Mouse (Mus musculus): ENCODE measurements around the gene Set. TPM values are rescaled to one million over a fixed set of nuclear protein-coding genes. Genes with fewer than 3 reads are reported as not detected.

Gene Set
- polyA plus RNA-seq (2015; fragmentation: Nextera tagmentation; extraction: Ambion mirVana), result 338 and 355 TPM in 2 replicates

DNA sequence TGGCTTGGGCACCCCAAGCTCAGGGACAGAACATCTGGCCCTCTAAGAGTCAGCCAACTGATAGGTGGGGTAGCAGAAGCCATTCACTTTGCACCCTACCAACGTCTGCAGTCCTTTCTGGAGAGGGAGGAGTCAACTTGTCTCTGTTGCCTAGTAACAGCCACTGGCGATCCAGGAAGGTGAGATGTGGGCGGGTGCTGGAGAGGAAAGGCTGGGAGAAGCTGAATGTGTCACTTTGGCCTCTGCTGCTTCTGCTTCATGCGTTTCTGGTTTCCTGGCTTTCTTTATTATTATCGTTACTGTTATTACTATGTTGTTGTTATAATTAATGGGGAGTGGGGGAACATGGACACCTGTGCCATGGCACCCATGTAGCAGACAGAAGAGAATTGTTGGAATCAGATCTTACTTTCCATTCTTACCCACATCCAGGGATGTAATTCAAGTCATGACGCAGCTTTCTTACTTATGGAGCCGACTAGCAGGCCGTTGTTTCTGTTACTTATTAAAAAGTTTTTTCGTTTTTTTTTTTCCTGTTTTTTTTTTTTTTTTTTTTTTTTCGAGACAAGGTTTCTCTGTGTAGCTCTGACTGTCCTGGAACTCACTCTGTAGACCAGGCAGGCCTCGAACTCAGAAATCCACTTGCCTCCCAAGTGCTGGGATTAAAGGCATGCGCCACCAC is at the start of gene Set:
Set (plus strand) TSS at position 156 of the 682 bp plus-strand sequence.
- H3K4me2 ChIP-seq, result no peak within 1 kb of the TSS
- no peak for ATAC-seq (replicated peaks)
- H3K4me3 ChIP-seq, result no peak within 1 kb of the TSS
- no peaks in the 10 kb centered on the region for H3K9me3 ChIP-seq
- no peak within 1 kb of the TSS for H3K9ac ChIP-seq
- no peak within 1 kb of the TSS for H3K27ac ChIP-seq
- 43% methylated on average over 12 of the region's 12 CpGs for WGBS
- no peaks in the 10 kb centered on the region for H3K36me3 ChIP-seq (replicated peaks)
- peaks cover 8% of the 10 kb centered on the region for H3K4me1 ChIP-seq
- no peaks in the 10 kb centered on the region; the same call in 1 of the 2 replicates for H3K27me3 ChIP-seq (replicated peaks)

DNA sequence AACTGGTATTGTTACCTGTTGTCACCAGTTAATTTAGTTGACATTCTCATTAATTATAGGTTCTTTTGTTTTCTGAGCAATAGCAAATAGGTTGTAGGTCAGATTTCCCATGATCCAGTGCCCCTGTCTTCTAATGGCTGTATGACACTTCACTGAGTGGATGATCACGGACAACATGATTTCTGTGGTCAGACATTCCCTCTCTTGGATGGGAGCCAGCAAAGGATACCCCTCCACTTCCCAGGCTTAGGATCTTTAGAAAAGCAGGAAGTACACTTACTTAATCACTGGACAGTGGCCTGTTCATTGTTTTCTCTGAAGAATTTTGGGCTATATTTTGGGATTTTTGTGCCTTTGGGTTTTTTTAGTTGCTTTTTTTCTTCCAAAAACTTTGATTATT is 48.1 kb upstream of the Set start:
- Histone ChIP-seq H3K36me3 (replicated peaks) (peaks cover 90% of the 10 kb centered on the region), H3K4me1 (no peaks in the 10 kb centered on the region), H3K9me3 (no peaks in the 10 kb centered on the region), H3K27ac (no peak overlapping the region), H3K27me3 (replicated peaks) (no peaks in the 10 kb centered on the region), H3K4me3 (no peak overlapping the region), H3K4me2 (no peak overlapping the region), H3K9ac (no peak overlapping the region)
- WGBS, result 68% methylated on average over 1 of the region's 1 CpGs
- no peak for ATAC-seq (replicated peaks)

DNA sequence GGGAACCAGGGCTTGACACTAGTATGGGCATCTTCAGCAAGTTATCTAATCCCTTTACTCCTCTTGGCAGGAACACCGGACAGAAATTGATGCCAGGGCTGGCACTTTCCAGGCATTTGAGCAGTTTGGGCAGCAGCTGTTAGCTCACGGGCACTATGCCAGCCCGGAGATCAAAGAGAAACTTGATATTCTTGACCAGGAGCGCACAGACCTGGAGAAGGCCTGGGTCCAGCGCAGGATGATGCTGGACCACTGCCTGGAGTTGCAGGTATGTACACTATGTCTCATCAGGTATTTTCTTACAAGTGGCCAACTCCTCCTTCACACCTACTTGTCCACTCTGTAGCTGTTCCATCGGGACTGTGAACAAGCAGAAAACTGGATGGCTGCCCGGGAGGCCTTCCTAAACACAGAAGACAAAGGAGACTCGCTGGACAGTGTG is 46.3 kb upstream of the Set start:
- H3K4me3 ChIP-seq, result no peak overlapping the region
- H3K9me3 ChIP-seq, result no peaks in the 10 kb centered on the region
- WGBS, result 89% methylated on average over 8 of the region's 8 CpGs
- H3K27me3 ChIP-seq (replicated peaks), result no peaks in the 10 kb centered on the region
- ATAC-seq (replicated peaks), result no peak
- H3K36me3 ChIP-seq (replicated peaks), result peaks cover 94% of the 10 kb centered on the region
- H3K4me1 ChIP-seq, result no peaks in the 10 kb centered on the region
- no peak overlapping the region for H3K9ac ChIP-seq
- H3K4me2 ChIP-seq, result no peak overlapping the region
- no peak overlapping the region for H3K27ac ChIP-seq

DNA sequence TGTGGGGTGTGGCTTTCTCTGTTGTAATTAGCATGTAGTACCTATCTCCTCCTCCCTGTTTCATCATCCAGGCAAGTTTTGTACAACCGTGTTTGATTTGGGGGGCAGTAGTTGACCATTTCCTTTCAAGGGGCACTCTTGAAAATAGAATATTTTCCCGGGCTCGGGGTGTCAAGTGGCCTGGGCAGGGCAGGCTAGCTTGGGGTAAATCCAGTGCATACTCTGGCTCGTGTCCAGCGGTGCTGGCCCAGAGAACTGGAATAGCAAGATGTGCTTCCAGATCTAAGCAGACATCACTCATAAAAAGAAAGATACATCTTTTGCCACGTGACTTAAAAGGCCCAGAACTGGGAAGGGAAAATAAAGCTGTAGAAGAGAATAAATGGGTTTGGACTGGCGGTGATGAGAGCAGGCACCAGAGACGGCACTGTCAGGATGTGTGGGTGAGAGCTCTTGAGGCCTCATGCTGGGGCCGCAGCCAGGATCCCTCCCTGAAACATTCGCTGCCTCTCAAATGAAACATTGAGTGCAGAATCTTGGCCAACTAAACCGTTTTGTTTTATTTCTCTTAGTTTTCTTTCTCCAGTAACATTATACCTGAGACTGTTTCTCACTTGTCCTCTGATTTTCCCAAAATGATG is 42.7 kb upstream of the Set start:
- H3K36me3 ChIP-seq (replicated peaks), result peaks cover 91% of the 10 kb centered on the region
- H3K4me3 ChIP-seq, result no peak overlapping the region
- no peak overlapping the region for H3K27ac ChIP-seq
- H3K9ac ChIP-seq, result no peak overlapping the region
- H3K9me3 ChIP-seq, result no peaks in the 10 kb centered on the region
- no peak overlapping the region for H3K4me2 ChIP-seq
- ATAC-seq (replicated peaks), result no peak
- H3K27me3 ChIP-seq (replicated peaks), result no peaks in the 10 kb centered on the region
- 96% methylated on average over 11 of the region's 11 CpGs for WGBS
- H3K4me1 ChIP-seq, result no peaks in the 10 kb centered on the region

DNA sequence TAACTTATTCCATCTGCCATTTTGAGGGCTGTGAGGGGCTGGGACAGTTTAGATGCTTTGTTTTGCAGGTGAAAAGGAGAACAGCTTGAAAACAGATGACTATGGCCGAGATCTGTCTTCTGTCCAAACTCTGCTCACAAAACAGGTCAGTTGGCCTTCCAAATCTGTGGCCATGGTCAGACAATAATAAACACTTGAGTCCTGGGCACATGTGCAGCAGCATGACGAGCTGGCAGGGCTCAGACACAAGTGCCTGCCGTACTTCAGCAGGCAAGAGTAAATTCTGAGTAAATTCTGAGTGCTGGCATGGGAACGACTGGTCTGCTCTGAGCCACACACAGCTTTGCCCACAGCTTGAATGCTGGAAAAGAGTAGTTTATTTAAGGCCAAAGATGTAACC is 31.7 kb upstream of the Set start:
- Histone ChIP-seq H3K27me3 (replicated peaks) (no peaks in the 10 kb centered on the region), H3K9ac (no peak overlapping the region), H3K4me3 (no peak overlapping the region), H3K27ac (no peak overlapping the region), H3K4me2 (no peak overlapping the region), H3K9me3 (no peaks in the 10 kb centered on the region), H3K4me1 (no peaks in the 10 kb centered on the region), H3K36me3 (replicated peaks) (peaks cover 97% of the 10 kb centered on the region)
- 93% methylated on average over 4 of the region's 4 CpGs for WGBS
- no peak for ATAC-seq (replicated peaks)

DNA sequence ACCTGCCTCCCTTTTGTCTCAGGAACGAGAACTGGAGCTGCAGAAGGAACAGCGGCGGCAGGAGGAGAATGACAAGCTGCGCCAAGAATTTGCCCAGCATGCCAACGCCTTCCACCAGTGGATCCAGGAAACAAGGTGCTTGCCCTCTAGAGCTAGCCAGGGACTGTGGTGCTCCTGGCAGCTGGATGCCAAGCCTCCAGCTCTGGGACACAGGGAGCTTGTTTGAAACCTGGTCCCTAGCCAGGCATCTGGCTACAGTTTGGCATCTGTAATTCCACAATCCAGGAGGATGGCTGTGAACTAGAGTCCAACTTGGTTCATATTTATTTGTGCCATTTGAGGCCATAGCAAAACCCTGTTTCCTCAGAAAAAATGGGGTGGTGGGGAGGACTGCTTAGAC is 30.2 kb upstream of the Set start:
- H3K27me3 ChIP-seq (replicated peaks), result no peaks in the 10 kb centered on the region
- no peak overlapping the region for H3K4me2 ChIP-seq
- H3K9me3 ChIP-seq, result no peaks in the 10 kb centered on the region
- no peak overlapping the region for H3K9ac ChIP-seq
- no peak overlapping the region for H3K4me3 ChIP-seq
- H3K36me3 ChIP-seq (replicated peaks), result peaks cover 97% of the 10 kb centered on the region
- no peak for ATAC-seq (replicated peaks)
- no peak overlapping the region for H3K27ac ChIP-seq
- H3K4me1 ChIP-seq, result no peaks in the 10 kb centered on the region
- WGBS, result 96% methylated on average over 5 of the region's 5 CpGs

DNA sequence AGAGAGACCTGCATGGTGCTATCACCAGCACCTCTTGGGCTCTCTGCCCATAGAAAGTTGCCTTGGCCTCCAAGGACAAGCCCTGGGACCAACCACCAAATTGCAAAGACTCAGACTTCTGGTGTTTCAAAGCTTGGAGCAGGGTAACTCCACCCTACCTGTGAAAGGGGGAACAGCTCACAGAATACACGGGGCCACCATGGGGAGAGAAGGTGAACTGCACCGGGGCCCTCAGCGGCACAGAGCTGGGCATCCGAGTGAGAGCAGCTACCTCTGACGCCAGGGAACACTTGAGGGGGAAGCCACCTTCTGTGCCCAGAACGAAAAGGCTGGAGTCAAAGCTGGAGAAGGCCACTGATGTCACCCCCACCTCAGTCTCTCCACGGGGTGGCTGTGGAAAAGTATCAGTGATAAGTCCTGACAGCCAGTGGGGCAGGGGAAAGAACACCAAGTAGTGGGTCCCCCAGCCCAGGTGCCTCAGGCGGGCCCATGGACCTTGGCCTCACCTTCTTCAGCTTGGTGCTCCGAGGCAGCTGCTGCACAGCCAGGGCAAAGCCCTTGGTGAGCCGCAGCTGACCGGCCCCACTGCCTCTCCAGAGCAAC is 24.8 kb upstream of the Set start:
- no peaks in the 10 kb centered on the region for H3K4me1 ChIP-seq
- no peaks in the 10 kb centered on the region for H3K27me3 ChIP-seq (replicated peaks)
- H3K4me3 ChIP-seq, result no peak overlapping the region
- no peak overlapping the region for H3K4me2 ChIP-seq
- 70% methylated on average over 11 of the region's 11 CpGs for WGBS
- ATAC-seq (replicated peaks), result no peak
- no peak overlapping the region for H3K9ac ChIP-seq
- H3K9me3 ChIP-seq, result no peaks in the 10 kb centered on the region
- peaks cover 59% of the 10 kb centered on the region for H3K36me3 ChIP-seq (replicated peaks)
- no peak overlapping the region for H3K27ac ChIP-seq

DNA sequence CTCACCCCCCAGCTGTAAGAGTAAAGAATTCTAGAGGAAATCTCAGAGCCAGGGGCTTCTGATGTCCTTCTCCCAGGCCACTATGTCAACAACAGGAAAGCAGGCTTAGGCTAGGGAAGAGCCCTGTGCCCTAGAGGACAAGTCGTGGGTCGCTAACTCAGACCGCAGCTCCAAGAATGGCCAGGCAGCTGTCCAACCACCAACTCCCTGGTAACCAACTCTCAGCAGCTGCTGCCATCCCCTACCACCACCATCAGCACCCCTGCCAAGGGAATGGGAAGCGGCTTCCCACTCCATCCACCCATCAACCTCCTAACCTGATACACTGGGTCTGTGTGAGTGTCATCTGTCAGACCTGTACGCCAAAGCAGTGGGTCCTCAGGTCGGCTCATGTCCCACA is 24.2 kb upstream of the Set start:
- no peak overlapping the region for H3K4me3 ChIP-seq
- no peak overlapping the region for H3K4me2 ChIP-seq
- no peak for ATAC-seq (replicated peaks)
- H3K36me3 ChIP-seq (replicated peaks), result peaks cover 56% of the 10 kb centered on the region
- no peak overlapping the region for H3K9ac ChIP-seq
- no peaks in the 10 kb centered on the region for H3K27me3 ChIP-seq (replicated peaks)
- no peak overlapping the region for H3K27ac ChIP-seq
- H3K4me1 ChIP-seq, result no peaks in the 10 kb centered on the region
- 67% methylated on average over 6 of the region's 6 CpGs for WGBS
- H3K9me3 ChIP-seq, result no peaks in the 10 kb centered on the region

DNA sequence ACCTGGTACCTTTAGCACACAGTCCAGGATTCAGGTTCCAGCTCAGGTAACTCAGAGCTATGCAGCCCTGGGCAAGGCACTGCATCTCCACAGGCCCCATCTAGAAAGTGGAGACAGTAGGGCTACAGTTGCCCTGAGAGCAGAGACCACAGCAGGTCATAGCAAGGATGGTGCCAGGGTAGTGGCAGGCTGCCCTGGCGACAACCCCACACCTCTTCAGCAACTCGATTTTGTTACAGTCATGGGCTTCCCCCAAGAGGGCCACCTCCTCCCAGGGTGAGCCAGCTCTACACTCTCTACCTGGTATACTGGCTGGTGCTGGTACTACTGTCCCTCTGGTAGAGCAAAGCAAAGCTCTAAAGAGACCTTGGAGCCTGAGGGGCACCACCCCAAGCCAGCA is 19.4 kb upstream of the Set start:
- no peak overlapping the region for H3K4me2 ChIP-seq
- no peak overlapping the region for H3K4me3 ChIP-seq
- 92% methylated on average over 2 of the region's 2 CpGs for WGBS
- H3K36me3 ChIP-seq (replicated peaks), result peaks cover 11% of the 10 kb centered on the region
- no peak overlapping the region for H3K27ac ChIP-seq
- ATAC-seq (replicated peaks), result no peak
- peaks cover 3% of the 10 kb centered on the region; the same call in 1 of the 2 replicates for H3K4me1 ChIP-seq
- no peaks in the 10 kb centered on the region for H3K9me3 ChIP-seq
- no peak overlapping the region for H3K9ac ChIP-seq
- H3K27me3 ChIP-seq (replicated peaks), result no peaks in the 10 kb centered on the region

DNA sequence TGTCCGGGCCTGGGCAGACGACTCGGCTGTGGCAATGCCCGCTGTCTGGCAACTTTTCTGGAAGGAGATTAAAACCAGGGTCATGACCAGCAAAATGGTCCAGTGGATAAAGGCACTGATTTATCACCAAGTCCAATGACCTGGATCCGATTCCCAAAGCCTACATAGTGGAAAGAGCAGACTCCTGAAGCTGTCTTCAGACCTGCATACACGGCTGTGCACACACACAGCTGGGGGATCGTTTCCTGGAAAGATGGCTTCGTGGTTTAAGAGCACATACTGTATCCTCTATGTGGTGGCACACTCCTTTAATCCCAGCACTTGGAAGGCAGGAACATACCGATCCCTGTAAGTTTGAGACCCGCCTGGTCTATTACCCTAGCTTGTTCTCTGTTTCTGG is 18.8 kb upstream of the Set start:
- Histone ChIP-seq H3K9ac (no peak overlapping the region), H3K4me3 (no peak overlapping the region), H3K27me3 (replicated peaks) (no peaks in the 10 kb centered on the region), H3K27ac (no peak overlapping the region), H3K4me2 (no peak overlapping the region), H3K9me3 (no peaks in the 10 kb centered on the region), H3K36me3 (replicated peaks) (peaks cover 11% of the 10 kb centered on the region), H3K4me1 (peaks cover 3% of the 10 kb centered on the region; the same call in 1 of the 2 replicates)
- no peak for ATAC-seq (replicated peaks)
- 97% methylated on average over 10 of the region's 10 CpGs for WGBS

DNA sequence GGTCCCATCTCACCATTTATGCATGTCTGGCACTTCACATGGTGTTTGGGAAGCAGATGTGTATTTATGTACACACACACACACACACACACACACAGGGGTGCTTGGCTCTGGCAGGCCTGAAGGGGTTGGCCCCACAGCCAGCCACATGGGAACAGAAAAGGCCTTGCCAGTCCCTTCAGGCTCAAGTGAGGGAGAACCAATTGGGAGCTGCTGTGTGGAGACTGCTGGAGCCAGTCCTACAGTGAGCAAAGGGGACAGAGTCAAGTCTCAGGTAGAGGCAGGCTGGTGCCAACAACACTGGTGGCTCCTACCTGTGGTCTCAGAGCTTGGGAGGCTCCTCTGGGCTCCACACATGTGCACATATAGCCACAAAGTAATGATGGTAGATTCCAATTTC is 17.5 kb upstream of the Set start:
- H3K4me1 ChIP-seq, result peaks cover 3% of the 10 kb centered on the region; the same call in 1 of the 2 replicates
- no peak overlapping the region for H3K27ac ChIP-seq
- peaks cover 12% of the 10 kb centered on the region for H3K36me3 ChIP-seq (replicated peaks)
- H3K9me3 ChIP-seq, result no peaks in the 10 kb centered on the region
- no peak overlapping the region for H3K9ac ChIP-seq
- no peak for ATAC-seq (replicated peaks)
- H3K27me3 ChIP-seq (replicated peaks), result no peaks in the 10 kb centered on the region
- no peak overlapping the region for H3K4me3 ChIP-seq
- H3K4me2 ChIP-seq, result no peak overlapping the region

DNA sequence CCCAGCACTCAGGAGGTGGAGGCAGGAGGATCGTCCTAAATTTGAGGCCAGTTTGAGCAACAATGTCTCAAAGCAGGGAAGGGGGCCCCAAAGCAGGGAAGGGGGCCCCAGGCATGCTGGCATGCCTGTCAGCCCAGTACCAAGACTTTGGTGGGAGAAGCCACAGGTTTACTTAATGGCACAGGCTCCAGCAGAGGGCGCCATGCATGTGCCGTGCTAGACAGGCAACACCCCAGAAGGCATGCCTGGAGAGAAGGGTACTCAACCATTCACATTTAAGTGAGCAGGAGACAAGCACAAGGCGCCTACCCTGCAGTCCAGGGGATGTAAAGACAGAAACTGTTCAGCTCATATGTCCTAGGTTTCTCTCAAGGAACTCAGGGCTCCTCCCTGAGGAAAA is 14.7 kb upstream of the Set start:
- 13% methylated on average over 4 of the region's 4 CpGs for WGBS

More for the DNA sequence above, 14.7 kb upstream of the Set start:
- H3K27ac ChIP-seq, result no peak overlapping the region
- no peak overlapping the region for H3K9ac ChIP-seq
- H3K4me1 ChIP-seq, result peaks cover 7% of the 10 kb centered on the region
- H3K27me3 ChIP-seq (replicated peaks), result no peaks in the 10 kb centered on the region
- peaks cover 10% of the 10 kb centered on the region for H3K36me3 ChIP-seq (replicated peaks)
- H3K4me3 ChIP-seq, result no peak overlapping the region
- H3K9me3 ChIP-seq, result no peaks in the 10 kb centered on the region
- H3K4me2 ChIP-seq, result no peak overlapping the region
- ATAC-seq (replicated peaks), result no peak

Measured in midbrain, embryonic 15.5 days (tissue).